Mouse (Mus musculus): ENCODE measurements at regions not wholly inside any gene's neighbourhood (a gene's known extent, or its start where the extent isn't known, plus 50 kb on each side); places are given as distances from the start of the nearest gene placed in this dataset.

GRCm38 (mm10) chr12:71619561-71619960 is 211.3 kb upstream of the Daam1 start:
- DNase-seq (ENCODE audit: low spot score in 2 of 2) = no peak

- DNase-seq (ENCODE audit: low spot score in 2 of 2) = no peak
These were observed 209.3 kb upstream of the Daam1 start for GRCm38 (mm10) chr12:71621542-71621941.

DNA sequence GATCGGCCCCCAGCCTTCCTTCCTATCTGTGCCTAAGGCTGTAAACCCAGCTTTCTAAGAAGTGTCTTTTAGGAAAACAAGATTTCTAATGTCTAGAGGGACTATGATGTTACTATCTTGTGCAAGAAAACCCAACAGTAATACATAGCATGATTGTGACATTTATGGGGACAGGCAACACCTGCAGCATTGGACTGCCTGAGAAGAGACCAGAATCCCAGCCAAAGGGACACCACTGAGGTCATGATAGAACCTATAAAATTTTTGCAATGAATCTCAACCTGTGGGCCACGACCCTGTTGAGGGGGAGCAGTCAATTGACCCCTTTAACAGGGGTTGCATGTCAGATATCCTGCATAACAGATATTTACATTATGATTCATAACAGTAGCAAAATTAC is 208.1 kb upstream of the Daam1 start:
- no peak for DNase-seq (ENCODE audit: low spot score in 2 of 2)

- DNase-seq (ENCODE audit: low spot score in 2 of 2) = no peak
These were observed 207.6 kb upstream of the Daam1 start for GRCm38 (mm10) chr12:71623271-71623670.

DNA sequence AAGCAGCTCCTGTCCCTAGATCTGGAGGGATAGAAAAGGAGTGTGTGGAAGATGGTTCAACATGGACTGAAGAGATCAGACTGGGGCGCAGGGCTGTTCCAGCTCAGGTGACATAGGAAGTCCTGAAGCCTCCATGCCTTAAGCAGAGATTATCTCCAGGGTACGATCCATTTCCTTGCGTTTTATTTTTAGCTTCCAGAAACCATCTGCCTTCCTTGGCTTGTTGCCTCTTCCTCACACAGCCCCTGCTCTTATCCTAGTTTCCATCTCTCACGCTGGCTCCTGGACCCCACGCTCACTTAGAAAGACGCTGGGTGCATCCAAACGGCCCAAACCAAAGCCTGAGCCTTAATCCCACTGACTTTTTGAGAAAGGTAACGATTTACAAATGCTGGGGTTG is 206.8 kb upstream of the Daam1 start:
- DNase-seq (ENCODE audit: low spot score in 2 of 2) = no peak

- no peak for DNase-seq (ENCODE audit: low spot score in 2 of 2)
These were observed 206.2 kb upstream of the Daam1 start for GRCm38 (mm10) chr12:71624676-71625075.

DNA sequence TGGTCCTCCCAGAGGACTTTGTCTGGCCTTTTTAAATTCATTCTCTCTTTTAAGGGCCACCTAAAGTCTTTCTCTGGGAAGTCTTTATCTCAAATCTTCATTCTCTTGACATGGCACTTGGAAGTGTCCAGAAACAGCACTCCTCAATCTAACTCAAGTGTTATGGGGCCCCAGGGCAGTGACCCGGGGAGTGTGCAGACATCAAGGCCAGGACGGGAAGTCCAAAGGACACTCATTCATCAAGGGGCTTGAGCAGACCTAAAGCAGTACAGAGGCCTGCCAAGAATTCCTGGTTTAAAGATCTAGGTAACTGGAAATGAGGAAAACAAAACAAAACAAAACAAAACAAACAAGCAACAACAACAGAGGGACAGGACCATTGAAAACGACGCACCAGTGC is 205.8 kb upstream of the Daam1 start:
- no peak for DNase-seq (ENCODE audit: low spot score in 2 of 2)

DNA sequence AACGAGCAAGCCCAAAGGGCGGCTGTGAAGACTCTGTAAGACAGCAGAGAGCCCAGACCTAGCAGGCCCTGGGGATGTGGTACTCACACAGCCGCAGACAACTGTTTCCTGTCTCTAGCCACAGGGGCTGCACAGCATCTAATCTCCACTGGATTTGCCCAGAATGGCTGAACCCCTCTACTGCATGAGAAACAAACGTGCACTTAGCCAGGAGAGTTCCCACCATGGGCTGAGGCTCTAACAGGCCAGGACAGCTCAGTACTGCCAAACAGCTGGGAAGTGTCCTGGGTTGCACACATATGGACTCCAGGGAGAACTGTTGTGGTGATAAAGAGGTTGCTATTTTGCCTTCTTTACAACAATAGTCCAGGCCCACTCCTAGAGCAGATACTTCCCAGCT is 204.1 kb upstream of the Daam1 start:
- no peak for DNase-seq (ENCODE audit: low spot score in 2 of 2)

DNA sequence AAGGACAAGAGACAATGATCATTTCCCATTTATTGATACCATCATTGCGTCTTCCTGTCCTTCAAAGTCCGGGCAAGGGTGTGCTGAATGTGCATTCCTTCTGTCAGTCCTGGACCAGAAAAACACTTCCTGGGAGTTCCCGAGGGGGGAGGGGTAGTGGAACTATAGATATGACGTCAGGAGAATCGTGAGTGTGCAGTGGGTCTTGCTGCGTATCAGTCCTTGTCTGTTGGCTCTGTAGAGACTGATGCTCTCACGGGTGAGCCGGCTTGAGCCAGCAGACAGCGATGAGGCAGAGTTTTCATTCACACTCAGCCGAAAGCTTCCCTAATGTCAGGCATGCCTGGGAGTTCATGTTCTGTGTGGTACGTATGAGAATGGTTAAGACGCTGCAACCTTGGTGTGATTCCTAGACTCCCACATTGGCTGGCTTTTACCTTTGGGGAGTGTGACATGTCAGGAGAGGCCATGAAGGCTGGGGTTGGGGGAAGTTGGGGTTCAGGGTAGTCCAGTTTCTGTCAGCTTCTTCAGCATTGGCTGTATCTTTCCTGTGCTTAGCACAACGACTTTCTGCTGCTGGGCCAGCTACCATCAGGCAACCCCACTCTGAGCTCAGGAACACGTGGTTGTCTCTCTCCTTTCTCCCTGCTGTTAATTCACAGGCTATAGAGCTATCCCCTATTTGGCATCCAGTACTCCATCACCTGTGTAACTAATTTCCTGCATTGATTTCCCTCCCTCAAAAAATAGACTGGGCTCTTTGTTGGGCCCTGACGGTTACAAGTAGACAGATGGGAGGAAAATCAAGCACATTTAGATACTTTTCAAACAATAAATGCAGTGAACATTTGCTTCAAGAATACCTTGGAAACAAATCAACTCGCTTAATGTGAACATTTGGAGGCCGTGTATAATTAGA is 203.2 kb upstream of the Daam1 start:
- DNase-seq (ENCODE audit: low spot score in 2 of 2) = no peak

DNA sequence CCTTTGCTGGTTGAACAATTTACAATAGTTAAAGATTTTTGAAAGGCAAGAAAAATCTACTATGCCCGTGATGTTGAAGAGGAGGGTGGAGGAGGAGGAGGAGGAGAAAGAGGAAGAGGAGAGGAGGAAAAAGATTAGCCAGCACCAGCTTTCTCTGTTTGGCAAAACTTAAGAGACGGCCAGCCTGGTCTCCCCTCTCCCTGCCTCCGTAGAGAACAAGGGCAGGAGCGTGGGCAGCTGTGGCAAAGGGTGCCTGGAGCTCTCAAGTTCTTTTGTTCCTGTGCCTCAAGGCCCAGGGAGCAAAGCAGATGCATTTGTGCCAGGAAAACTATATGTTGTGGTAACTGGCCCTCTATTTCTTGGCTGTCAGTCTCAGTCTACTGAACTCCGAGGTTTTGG is 202.5 kb upstream of the Daam1 start:
- no peak for DNase-seq (ENCODE audit: low spot score in 2 of 2)

DNA sequence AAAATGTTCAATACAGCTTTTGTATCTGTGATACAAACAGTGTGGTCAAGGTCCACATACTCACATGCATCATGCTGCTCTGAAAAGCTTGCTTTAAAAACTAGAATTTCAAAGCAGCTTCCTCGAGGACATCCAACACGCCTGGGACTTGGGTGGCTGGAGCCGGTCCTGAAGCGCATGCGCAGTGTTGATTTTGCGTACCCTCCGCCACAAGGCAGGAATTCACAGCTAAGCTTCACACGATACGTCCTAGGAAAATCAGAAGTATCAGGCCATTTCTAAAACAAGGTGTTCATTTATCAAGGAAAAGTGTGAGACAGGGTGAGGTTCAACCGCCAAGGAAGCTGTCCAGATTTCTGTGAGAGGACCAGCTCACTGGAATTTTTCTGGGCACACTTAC is 202.1 kb upstream of the Daam1 start:
- no peak for DNase-seq (ENCODE audit: low spot score in 2 of 2)

GRCm38 (mm10) chr12:71630386-71630785 is 200.5 kb upstream of the Daam1 start:
- no peak for DNase-seq (ENCODE audit: low spot score in 2 of 2)

- DNase-seq (ENCODE audit: low spot score in 2 of 2) = no peak
These were observed 194.6 kb upstream of the Daam1 start for GRCm38 (mm10) chr12:71636300-71636699.

GRCm38 (mm10) chr12:71637248-71637647 is 193.6 kb upstream of the Daam1 start:
- no peak for DNase-seq (ENCODE audit: low spot score in 2 of 2)

DNA sequence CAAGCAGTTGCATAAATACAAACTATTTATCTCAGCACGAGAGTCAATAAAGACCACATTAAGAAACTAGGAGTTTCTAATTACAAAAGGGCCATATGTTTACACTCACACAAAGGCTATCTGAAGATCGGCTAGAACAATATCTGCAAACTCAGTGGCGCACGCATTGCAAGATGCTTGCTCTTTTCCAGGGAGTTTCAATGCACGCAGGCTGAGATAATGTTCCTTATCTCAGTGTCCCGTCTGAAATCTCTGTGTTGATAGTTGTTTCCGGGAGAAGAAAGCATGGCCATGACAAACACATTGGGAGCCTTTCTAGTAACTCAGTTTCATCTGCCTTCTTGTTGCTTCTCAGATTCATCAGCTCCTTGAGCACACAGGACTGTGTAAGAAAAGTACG is 192.6 kb upstream of the Daam1 start:
- DNase-seq (ENCODE audit: low spot score in 2 of 2) = no peak

DNA sequence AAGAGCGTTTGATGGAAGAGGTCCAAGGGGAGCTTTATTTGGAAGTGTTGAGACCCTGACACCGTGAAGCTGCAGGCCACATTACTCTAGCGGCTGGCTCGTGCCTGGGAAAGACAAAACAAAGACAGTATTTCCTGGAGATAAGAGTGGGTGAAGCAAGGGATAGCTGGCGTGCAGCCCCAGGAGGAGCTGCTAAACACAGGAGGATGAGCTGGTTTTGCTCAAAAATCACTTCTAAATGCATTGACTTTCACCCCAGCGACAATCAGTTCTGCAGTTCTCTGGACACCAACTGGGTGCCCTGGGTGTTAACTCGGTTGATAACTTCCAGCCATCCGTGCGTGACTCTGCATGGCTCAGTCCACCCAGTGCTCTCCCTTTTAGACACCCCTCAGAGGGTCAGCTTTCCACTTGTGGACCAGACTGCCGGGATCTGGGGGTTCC is 190.8 kb upstream of the Daam1 start:
- DNase-seq (ENCODE audit: low spot score in 2 of 2) = peak in 1 of 2 experiments; percentile 21

- no peak for DNase-seq (ENCODE audit: low spot score in 2 of 2)
These were observed 189.4 kb upstream of the Daam1 start for GRCm38 (mm10) chr12:71641486-71641885.

- DNase-seq (ENCODE audit: low spot score in 2 of 2) = no peak
These were observed 188.0 kb upstream of the Daam1 start for GRCm38 (mm10) chr12:71642797-71643337.

GRCm38 (mm10) chr12:71651251-71651650 is 179.6 kb upstream of the Daam1 start:
- DNase-seq (ENCODE audit: low spot score in 2 of 2) = no peak

DNA sequence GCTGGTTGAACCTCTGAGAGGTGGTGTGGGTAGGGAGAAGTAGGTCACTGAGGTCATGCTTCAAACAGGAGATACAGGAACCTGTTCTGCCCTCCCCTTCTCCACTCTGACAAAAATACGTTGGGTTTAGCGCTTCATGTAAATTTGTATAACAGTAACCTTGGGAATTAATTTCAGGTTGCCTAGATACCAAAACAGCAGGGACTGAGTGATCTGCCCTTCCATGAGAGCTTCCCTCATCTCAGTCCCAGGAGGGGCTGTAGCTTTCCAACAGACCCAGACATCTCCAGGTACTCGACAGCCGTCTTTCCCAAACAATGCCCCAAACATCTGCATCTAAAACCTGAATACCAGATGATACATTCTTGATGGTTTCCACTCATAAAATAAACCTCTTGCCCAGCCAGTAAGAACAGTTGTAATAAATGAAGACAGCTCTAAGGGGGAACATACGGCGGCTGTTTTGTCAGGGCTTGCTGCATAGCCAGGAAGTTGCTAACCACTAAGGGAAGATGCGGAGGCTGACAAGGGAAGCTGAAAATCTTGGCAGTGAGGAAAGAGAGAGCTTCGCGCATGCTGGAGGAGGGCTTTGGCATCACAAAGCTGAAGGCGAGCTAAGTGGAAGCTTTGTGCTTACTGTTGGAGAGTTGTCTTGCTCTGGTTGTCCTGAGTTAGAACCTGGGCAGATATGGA is 137.4 kb upstream of the Daam1 start:
- peak in 1 of 2 experiments; percentile 14 for DNase-seq (ENCODE audit: low spot score in 2 of 2)

DNA sequence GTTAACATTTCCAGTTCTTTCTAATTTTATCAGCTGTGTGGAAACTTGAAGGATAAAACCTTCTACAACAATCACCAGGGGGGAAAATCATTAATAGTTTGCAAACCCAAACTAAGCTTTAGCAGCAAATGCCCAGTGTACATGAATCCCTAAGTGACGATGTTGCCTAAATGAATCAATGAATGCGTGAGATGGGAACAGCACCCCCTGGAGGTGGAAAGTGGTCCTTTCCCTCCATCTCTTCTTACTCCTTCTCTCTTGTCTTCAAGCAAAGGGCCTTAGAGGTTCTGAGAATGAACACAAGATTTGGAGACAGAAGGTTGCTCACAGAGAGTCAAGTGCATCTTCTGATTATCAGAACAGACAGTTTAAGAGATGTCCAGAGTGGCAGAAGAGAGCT is 129.1 kb upstream of the Daam1 start:
- peak in 1 of 2 experiments; percentile 27 for DNase-seq (ENCODE audit: low spot score in 2 of 2)

GRCm38 (mm10) chr12:71702181-71702580 is 128.7 kb upstream of the Daam1 start:
- no peak for DNase-seq (ENCODE audit: low spot score in 2 of 2)
